Mouse (Mus musculus) myocyte (in vitro differentiated cells): ENCODE results near the gene Ccnb1.

ENCODE experiments used
- MAX ChIP-seq: IDR thresholded peaks from one replicate; pipeline ENCODE4 v1.6.1; 2011; ENCODE audit warnings: low read depth, mild to moderate bottlenecking, control low read depth
- POLR2A ChIP-seq: IDR thresholded peaks from one replicate; pipeline ENCODE4 v1.6.1; 2011; ENCODE audit warnings: low read depth, mild to moderate bottlenecking, control low read depth, moderate library complexity; ENCODE audit not compliant: insufficient read length
- TCF12 ChIP-seq: IDR thresholded peaks from one replicate; pipeline ENCODE4 v1.6.1; 2011; ENCODE audit warnings: mild to moderate bottlenecking, control low read depth; ENCODE audit not compliant: poor library complexity, insufficient read depth, severe bottlenecking

DNA sequence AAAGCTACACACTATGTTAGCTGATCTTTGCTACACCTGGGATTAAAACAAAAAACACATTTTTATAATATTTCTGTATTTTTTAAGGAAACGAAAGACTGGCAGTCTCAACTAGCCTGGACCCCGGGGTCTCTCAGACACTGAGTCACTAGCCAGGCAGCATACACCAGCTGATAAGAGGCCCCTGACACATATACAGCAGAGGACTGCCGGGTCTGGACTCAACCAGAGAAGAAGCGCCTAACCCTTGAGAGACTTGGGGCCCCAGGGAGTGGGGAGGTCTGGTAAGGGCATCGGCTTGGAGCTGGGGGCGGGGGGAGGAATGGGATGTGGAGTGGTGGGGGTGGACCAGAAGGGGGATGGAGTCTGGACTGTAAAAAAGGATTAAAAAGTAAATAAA lies 33.4 kb downstream of the Ccnb1 start:
- no peak for TF ChIP-seq POLR2A
- no peak for TF ChIP-seq MAX
- no peak for TF ChIP-seq TCF12
